Mouse (Mus musculus) neutrophil, adult 59 days (primary cell): ENCODE measurements around the gene Nfasc. TPM values are rescaled to one million over a fixed set of nuclear protein-coding genes. Genes with fewer than 3 reads are reported as not detected.

Experiments
- total RNA-seq, 2 experiments: library from RNA; stranded (reverse); gene quantifications; 1 replicate in 1 of 2; 2 replicates in 1 of 2; pipeline ENCODE4 v1.2.4; 2023

Gene Nfasc
- not detected for total RNA-seq

GRCm38 (mm10) chr1:132741175-132741997 is at the start of gene Nfasc:
Gene Nfasc, minus strand, starts transcription at chr1:132741797.

DNA sequence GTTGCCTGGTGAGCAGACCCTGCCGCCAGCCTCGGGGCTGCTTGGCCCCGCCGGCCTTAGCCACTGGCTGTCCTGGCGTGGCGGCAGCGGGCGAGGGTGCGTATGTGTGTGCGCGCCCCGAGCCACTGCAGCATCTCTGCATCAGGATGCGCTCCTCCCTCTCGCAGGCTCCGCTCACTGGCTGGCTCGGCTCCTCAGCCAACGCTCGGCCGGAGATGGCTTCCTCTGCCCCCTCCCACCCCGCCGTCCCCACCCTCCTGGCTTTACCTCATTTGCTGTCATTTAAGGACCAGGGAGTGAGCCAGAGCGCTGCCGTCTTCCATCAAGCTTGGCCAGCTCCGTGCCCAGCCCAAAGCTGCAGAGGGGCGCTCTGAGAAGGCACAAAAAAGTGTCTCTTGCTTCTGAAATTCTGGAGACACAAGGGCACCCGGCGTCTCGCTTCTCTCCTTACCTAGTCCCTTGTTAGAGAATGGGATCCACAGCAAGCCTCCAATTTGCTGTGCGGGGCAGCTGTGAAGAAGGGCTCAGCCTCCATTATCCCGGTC is 198.8 kb downstream of the Nfasc start, which contains the start of gene Cntn2:
Gene Cntn2 (minus strand): TSS at position 495 of the 545 bp plus-strand sequence.

Other genes starting within 250 kb of the Nfasc start
- gene Tmem81, start 235.6 kb downstream of the Nfasc start, total RNA-seq: 1 to 10 TPM; 4.3 to 4.8 TPM
- gene Cntn2, start 198.5 kb downstream of the Nfasc start, total RNA-seq: under 1 TPM; 0.18 to 0.75 TPM
- gene Lrrn2, start 138.5 kb upstream of the Nfasc start, total RNA-seq: not detected